Mouse (Mus musculus): ENCODE measurements around the gene Bach2.

DNA sequence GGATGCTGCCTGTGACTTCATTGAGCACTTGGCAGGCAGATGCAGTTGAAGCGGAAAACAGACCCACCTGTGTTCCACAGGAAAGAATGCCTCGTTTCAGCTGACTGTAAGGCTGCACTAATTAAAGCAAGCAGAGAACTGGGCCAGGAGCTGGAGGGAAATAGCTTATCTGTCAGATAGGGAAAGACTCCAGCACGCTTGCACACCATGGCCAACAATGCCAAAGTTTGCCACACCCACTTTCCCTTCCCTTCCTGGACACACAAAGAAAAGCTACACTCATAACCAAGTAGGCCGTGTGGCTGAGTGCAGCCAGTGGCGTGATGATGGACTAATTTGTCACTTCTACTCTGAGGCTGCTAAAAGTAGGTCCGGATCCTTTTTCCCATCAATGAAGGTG is 268.4 kb downstream of the Bach2 start:
- no peak for TF ChIP-seq CTCF (IDR thresholded peaks at IDR 0.05; ENCODE audit: control insufficient read depth, insufficient read depth, low read length)
- TF ChIP-seq POLR2A (IDR thresholded peaks at IDR 0.05; ENCODE audit: borderline replicate concordance, control insufficient read depth, low read depth, low read length), result no peak
